Mouse (Mus musculus): ENCODE measurements around the gene Ap2a1.

GRCm38 (mm10) chr7:44916191-44916590, 13.1 kb downstream of the Ap2a1 start:
- TF ChIP-seq CTCF (IDR thresholded peaks at IDR 0.05; ENCODE audit: low read depth, low read length) (no peak), POLR2A (IDR thresholded peaks at IDR 0.05; ENCODE audit: insufficient read depth, low read length) (no peak)
